Mouse (Mus musculus): Measurements from ENCODE around the gene Ier5. TPM values are rescaled to one million over a fixed set of nuclear protein-coding genes. Genes with fewer than 3 reads are reported as not detected.

Ier5 gene
- 27.0 and 29.2 TPM in 2 replicates for polyA plus RNA-seq (2012; rRNA removed)

GRCm38 (mm10) chr1:155099280-155099848 lies at the start of gene Ier5:
Ier5 (minus strand) TSS chr1:155099636.

GRCm38 (mm10) chr1:155146572-155146980 lies 47.1 kb upstream of the Ier5 start, which contains the start of gene Mr1:
Mr1 (minus strand) TSS chr1:155146814.

Other genes with a start within 250 kb of the Ier5 start
- gene Cacna1e, start 215.1 kb downstream of the Ier5 start, polyA plus RNA-seq (2012; rRNA removed): 35.9 and 36.2 TPM in 2 replicates
- 1.2 and 1.6 TPM in 2 replicates for gene Mr1, start 47.2 kb upstream of the Ier5 start, polyA plus RNA-seq (2012; rRNA removed)
- 92.7 and 97.9 TPM in 2 replicates for gene Stx6, start 59.1 kb upstream of the Ier5 start, polyA plus RNA-seq (2012; rRNA removed)
- gene BC034090, start 144.8 kb upstream of the Ier5 start, polyA plus RNA-seq (2012; rRNA removed): 6.0 and 7.8 TPM in 2 replicates

Data from central nervous system, embryonic 18 days (tissue).